Mouse (Mus musculus) G1E (cell line): Measurements from ENCODE around the gene Ptprq.

Source experiments
- CTCF ChIP-seq: IDR thresholded peaks from 2 replicates; pipeline ENCODE4 v1.5.1; 2012; ENCODE audit warnings: low read depth, low read length, inconsistent platforms, mixed read lengths
- GATA1 ChIP-seq: IDR thresholded peaks from 2 replicates; pipeline ENCODE4 v1.6.1; 2012; ENCODE audit warnings: borderline replicate concordance, low read length, inconsistent platforms, mixed read lengths

GRCm38 (mm10) chr10:107737743-107738142, 17.9 kb upstream of the Ptprq start:
- TF ChIP-seq CTCF (no peak), GATA1 (no peak)
